Mouse (Mus musculus): Measurements from ENCODE around the gene Btbd17. TPM values are rescaled to one million over a fixed set of nuclear protein-coding genes. Genes with fewer than 3 reads are reported as not detected.

Gene Btbd17
- polyA plus RNA-seq, 2 experiments = 1.4 to 2.7 TPM

- Histone ChIP-seq H3K36me3 (ENCODE audit: control insufficient read depth, insufficient read depth, low read length) (no peaks in the 10 kb centered on the region), H3K4me3 (replicated peaks; ENCODE audit: low read length) (no peak overlapping the region), H3K27me3 (ENCODE audit: control insufficient read depth, insufficient read depth, low read length) (no peaks in the 10 kb centered on the region), H3K27ac (replicated peaks; ENCODE audit: low read depth, low read length) (no peak overlapping the region), H3K4me2 (replicated peaks; ENCODE audit: low read depth, low read length, severe bottlenecking) (no peak overlapping the region), H3K9ac (ENCODE audit: low read depth, low read length, severe bottlenecking) (no peak overlapping the region), H3K9me3 (ENCODE audit: control insufficient read depth, low read length) (no peaks in the 10 kb centered on the region), H3K4me1 (ENCODE audit: control insufficient read depth, insufficient read depth, low read length) (peaks cover 8% of the 10 kb centered on the region; the same call in 1 of the 2 replicates)
- 64% methylated on average over 8 of the region's 8 CpGs for WGBS
- no peak for TF ChIP-seq POLR2A (IDR thresholded peaks at IDR 0.05; ENCODE audit: borderline replicate concordance, extremely low read depth, insufficient read depth, insufficient read length)
- DNase-seq (ENCODE audit: low spot score) (no peak), ATAC-seq (ENCODE audit: low FRiP score, low read depth) (no peak)
Measured at GRCm38 (mm10) chr11:114803990-114804389, 8.2 kb upstream of the Btbd17 start.

- TF ChIP-seq POLR2A (IDR thresholded peaks at IDR 0.05; ENCODE audit: borderline replicate concordance, extremely low read depth, insufficient read depth, insufficient read length) = no peak
- H3K4me2 ChIP-seq (replicated peaks; ENCODE audit: low read depth, low read length, severe bottlenecking) = no peak overlapping the region
- WGBS = 57% methylated on average over 15 of the region's 15 CpGs
- H3K36me3 ChIP-seq (ENCODE audit: control insufficient read depth, insufficient read depth, low read length) = no peaks in the 10 kb centered on the region
- H3K9ac ChIP-seq (ENCODE audit: low read depth, low read length, severe bottlenecking) = 0 out of 2 replicates have a peak overlapping the region, but pooled peaks have one; percentile 12
- no peaks in the 10 kb centered on the region for H3K9me3 ChIP-seq (ENCODE audit: control insufficient read depth, low read length)
- ATAC-seq (ENCODE audit: low FRiP score, low read depth) (no peak), DNase-seq (ENCODE audit: low spot score) (no peak)
- H3K4me1 ChIP-seq (ENCODE audit: control insufficient read depth, insufficient read depth, low read length) = peaks cover 8% of the 10 kb centered on the region; the same call in 1 of the 2 replicates
- no peak overlapping the region for H3K27ac ChIP-seq (replicated peaks; ENCODE audit: low read depth, low read length)
- no peaks in the 10 kb centered on the region for H3K27me3 ChIP-seq (ENCODE audit: control insufficient read depth, insufficient read depth, low read length)
- no peak overlapping the region for H3K4me3 ChIP-seq (replicated peaks; ENCODE audit: low read length)
Measured at GRCm38 (mm10) chr11:114802540-114803267, 7.0 kb upstream of the Btbd17 start.

- 94% methylated on average over 1 of the region's 1 CpGs for WGBS
- no peak for TF ChIP-seq POLR2A (IDR thresholded peaks at IDR 0.05; ENCODE audit: borderline replicate concordance, extremely low read depth, insufficient read depth, insufficient read length)
- Histone ChIP-seq H3K4me3 (replicated peaks; ENCODE audit: low read length) (no peak overlapping the region), H3K36me3 (ENCODE audit: control insufficient read depth, insufficient read depth, low read length) (no peaks in the 10 kb centered on the region), H3K4me2 (replicated peaks; ENCODE audit: low read depth, low read length, severe bottlenecking) (no peak overlapping the region), H3K27me3 (ENCODE audit: control insufficient read depth, insufficient read depth, low read length) (no peaks in the 10 kb centered on the region), H3K9ac (ENCODE audit: low read depth, low read length, severe bottlenecking) (no peak overlapping the region), H3K27ac (replicated peaks; ENCODE audit: low read depth, low read length) (no peak overlapping the region), H3K9me3 (ENCODE audit: control insufficient read depth, low read length) (no peaks in the 10 kb centered on the region), H3K4me1 (ENCODE audit: control insufficient read depth, insufficient read depth, low read length) (0 out of 2 replicates have a peak, but pooled peaks cover 3% of the 10 kb centered on the region)
- DNase-seq (ENCODE audit: low spot score) (no peak), ATAC-seq (ENCODE audit: low FRiP score, low read depth) (no peak)
Measured at GRCm38 (mm10) chr11:114801906-114802305, 6.2 kb upstream of the Btbd17 start.

- Histone ChIP-seq H3K36me3 (ENCODE audit: control insufficient read depth, insufficient read depth, low read length) (no peaks in the 10 kb centered on the region), H3K27me3 (ENCODE audit: control insufficient read depth, insufficient read depth, low read length) (peaks cover 5% of the 10 kb centered on the region; the same call in 1 of the 2 replicates), H3K9ac (ENCODE audit: low read depth, low read length, severe bottlenecking) (no peak within 1 kb of the TSS), H3K9me3 (ENCODE audit: control insufficient read depth, low read length) (no peaks in the 10 kb centered on the region), H3K4me3 (replicated peaks; ENCODE audit: low read length) (no peak within 1 kb of the TSS), H3K4me1 (ENCODE audit: control insufficient read depth, insufficient read depth, low read length) (0 out of 2 replicates have a peak, but pooled peaks cover 4% of the 10 kb centered on the region), H3K27ac (replicated peaks; ENCODE audit: low read depth, low read length) (no peak within 1 kb of the TSS), H3K4me2 (replicated peaks; ENCODE audit: low read depth, low read length, severe bottlenecking) (no peak within 1 kb of the TSS)
- no peak for ATAC-seq (ENCODE audit: low FRiP score, low read depth)
- WGBS = 90% methylated on average over 3 of the region's 3 CpGs
- no peak for DNase-seq (ENCODE audit: low spot score)
- no peak for TF ChIP-seq POLR2A (IDR thresholded peaks at IDR 0.05; ENCODE audit: borderline replicate concordance, extremely low read depth, insufficient read depth, insufficient read length)
Measured at GRCm38 (mm10) chr11:114798624-114799023, 2.9 kb upstream of the Btbd17 start, which contains the start of gene Gpr142. TSS of gene Gpr142 (plus strand) at chr11:114798924.

- Histone ChIP-seq H3K36me3 (ENCODE audit: control insufficient read depth, insufficient read depth, low read length) (no peaks in the 10 kb centered on the region), H3K4me1 (ENCODE audit: control insufficient read depth, insufficient read depth, low read length) (0 out of 2 replicates have a peak, but pooled peaks cover 4% of the 10 kb centered on the region), H3K9me3 (ENCODE audit: control insufficient read depth, low read length) (no peaks in the 10 kb centered on the region), H3K4me2 (replicated peaks; ENCODE audit: low read depth, low read length, severe bottlenecking) (no peak overlapping the region), H3K27me3 (ENCODE audit: control insufficient read depth, insufficient read depth, low read length) (peaks cover 11% of the 10 kb centered on the region), H3K4me3 (replicated peaks; ENCODE audit: low read length) (no peak overlapping the region), H3K9ac (ENCODE audit: low read depth, low read length, severe bottlenecking) (no peak overlapping the region), H3K27ac (replicated peaks; ENCODE audit: low read depth, low read length) (no peak overlapping the region)
- ATAC-seq (ENCODE audit: low FRiP score, low read depth) (no peak), DNase-seq (ENCODE audit: low spot score) (no peak)
- WGBS = 82% methylated on average over 3 of the region's 3 CpGs
- TF ChIP-seq POLR2A (IDR thresholded peaks at IDR 0.05; ENCODE audit: borderline replicate concordance, extremely low read depth, insufficient read depth, insufficient read length) = no peak
Measured at GRCm38 (mm10) chr11:114797981-114798380, 2.2 kb upstream of the Btbd17 start.

Data from limb, embryonic 14.5 days (tissue).